Mouse (Mus musculus) left cerebral cortex, adult 8-10 months (tissue): ENCODE results near the gene Efhc1. TPM values are rescaled to one million over a fixed set of nuclear protein-coding genes. Genes with fewer than 3 reads are reported as not detected.
A peak's percentile ranks its signal among the peaks of the same experiment; 100 is the strongest.
"Not testable (repeated sequence)": the region's sequence is repeated elsewhere in the genome, so short reads cannot be mapped to it uniquely, and the experiment has no call there.

ENCODE experiments used
- DNase-seq, 2 experiments: peaks; one replicate each; pipeline ENCODE4 v3.0.0; 2022; ENCODE audit warnings: low spot score in 2 of 2
- total RNA-seq, 4 experiments: library from RNA; stranded (reverse); gene quantifications; 2 replicates each; pipeline ENCODE4 v1.2.4; 2022

Efhc1 gene
- total RNA-seq, result 1 to 10 TPM; 1.2 to 2.5 (median 2.3) TPM

DNA sequence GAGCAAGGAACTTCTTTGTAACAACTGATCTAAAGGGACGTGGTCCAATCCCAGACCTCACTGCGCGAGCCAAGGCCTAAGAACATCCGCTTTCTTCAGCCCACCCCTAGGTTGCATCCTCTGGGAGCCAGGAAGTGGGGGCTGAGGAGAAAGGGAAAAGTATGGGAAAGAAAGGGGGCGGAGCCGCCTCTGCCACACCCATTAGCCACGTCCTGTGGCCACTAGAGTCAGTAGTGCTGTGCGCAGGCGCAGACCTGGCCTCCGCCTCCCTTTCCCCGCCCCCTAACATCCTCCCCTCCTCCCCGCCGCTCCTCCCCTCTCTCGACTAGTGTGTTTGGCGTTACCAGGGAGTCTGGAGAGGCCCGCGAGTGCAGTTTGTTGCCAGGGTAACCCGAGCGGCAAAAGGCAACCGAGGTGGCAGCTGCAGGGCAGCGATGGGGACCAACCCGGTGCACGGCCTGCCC lies at the start of gene Efhc1:
TSS of gene Efhc1 (plus strand) at position 327 of the 464 bp plus-strand sequence.
- peak; percentile 78 to 93 for DNase-seq

DNA sequence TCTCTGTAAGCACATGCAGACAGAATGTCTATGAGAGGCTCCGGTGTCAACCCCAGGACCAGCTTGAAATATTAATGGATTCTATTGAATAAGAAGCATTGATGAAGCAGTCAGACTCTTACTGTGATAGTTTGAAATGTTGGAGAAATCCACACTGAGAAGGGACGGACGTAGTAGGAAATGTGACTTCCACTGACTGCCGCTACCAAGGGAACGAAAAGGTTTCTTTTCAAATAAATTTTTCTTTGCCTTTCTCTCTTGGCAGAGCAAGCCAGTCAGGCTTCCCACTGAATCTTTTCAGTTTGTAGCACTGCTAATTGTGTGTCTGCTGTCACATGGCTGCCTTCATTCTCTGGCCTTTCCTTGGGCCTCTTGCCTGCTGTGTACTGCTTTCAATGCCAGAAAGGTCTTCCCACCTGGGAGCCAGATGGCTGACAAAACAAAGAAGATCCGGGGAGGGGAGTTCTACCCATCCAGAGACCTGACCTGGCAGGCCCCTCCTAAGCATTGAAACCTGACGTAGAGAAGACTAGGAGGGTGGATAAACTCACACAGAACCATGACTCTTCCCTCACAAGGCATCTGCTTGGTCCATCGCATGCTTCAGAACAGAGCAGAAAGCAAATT lies 45.8 kb upstream of the Efhc1 start:
- DNase-seq, result peak in 1 of 2 experiments; percentile 78

GRCm38 (mm10) chr1:20906128-20906515 lies 45.3 kb upstream of the Efhc1 start:
- DNase-seq, result peak; percentile 46 to 93

DNA sequence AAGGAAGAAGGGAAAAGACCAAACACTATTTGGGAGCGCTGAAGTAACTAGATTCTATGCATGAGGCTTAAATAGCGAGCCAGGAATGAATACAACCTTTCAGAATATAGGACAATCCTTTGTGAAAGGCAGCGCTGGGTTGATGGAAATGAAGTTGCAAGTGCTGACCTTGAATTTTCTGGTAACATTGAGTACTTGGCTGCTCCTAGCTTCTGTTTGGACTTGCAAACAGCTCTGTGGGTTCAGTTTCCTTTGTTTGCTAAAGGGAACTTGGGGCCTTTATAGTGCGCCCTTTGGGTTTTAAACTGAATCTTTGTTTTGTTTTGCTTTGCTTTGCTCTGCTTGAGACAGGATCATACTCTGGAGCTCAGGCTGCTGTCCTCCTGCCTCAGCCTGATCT lies 42.9 kb upstream of the Efhc1 start:
- no peak for DNase-seq

DNA sequence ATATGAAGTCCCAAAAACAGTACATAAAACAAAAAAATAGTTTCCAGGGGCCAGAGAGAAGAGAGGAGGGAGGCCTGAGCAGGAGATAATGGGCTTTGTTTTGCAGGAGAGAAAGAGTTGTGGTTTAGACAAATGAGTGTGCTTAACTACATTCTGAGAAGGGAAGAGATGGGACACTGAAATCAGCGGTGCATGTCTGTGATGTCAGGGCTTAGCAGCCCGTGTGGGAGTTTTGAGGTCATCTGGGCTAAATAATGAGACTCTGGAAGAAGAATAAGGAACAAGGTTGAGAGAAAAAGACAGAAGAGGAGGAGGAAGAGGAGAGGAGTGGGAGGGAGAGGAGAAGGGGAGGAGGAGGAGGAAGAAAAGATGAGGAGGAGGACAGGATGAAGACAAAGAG lies 39.3 kb upstream of the Efhc1 start:
- DNase-seq, result no peak

GRCm38 (mm10) chr1:20912527-20913171 lies 38.8 kb upstream of the Efhc1 start:
- DNase-seq, result no peak

DNA sequence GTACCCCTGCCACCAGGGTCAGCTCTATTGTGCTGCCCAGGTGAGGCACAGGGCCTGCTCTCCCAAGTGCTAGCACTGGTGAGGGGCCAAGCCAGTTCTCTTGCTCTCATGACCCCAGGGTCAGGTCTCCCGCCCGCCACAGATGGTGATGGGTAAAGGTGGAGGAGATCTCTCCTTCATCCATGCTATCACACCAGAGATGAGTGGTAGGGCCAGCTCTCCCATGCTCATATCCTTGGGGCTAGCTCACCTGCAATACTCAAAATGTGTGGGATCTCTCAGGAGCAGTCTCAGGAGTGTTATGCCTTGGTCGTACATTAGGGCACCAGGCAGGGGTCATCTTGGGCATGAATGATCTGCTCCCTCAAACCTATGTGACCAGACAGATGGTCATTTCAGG lies 36.7 kb upstream of the Efhc1 start:
- DNase-seq, result no peak

DNA sequence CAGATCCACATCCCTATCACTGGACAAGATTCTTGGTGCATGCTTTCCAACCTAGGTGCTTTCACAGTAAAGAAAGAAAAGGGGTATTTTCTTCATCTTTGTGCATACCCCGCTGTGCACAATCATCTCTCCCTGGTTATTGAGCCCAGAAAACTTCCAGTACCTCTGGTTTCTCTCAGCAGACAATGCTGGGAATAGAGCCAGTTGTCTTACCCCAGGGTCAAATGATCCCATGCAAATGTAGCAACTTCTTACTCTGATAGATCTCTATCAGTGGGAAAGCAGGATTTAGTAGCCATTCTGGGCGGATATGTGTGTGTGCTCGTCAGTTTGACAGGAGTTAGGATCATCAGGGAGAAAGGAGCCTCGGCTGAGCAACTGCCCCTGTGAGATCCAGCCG lies 35.8 kb upstream of the Efhc1 start:
- DNase-seq, result no peak

GRCm38 (mm10) chr1:20917496-20918050 lies 33.9 kb upstream of the Efhc1 start:
- DNase-seq, result no peak

GRCm38 (mm10) chr1:20919728-20920127 lies 31.7 kb upstream of the Efhc1 start:
- DNase-seq, result no peak

DNA sequence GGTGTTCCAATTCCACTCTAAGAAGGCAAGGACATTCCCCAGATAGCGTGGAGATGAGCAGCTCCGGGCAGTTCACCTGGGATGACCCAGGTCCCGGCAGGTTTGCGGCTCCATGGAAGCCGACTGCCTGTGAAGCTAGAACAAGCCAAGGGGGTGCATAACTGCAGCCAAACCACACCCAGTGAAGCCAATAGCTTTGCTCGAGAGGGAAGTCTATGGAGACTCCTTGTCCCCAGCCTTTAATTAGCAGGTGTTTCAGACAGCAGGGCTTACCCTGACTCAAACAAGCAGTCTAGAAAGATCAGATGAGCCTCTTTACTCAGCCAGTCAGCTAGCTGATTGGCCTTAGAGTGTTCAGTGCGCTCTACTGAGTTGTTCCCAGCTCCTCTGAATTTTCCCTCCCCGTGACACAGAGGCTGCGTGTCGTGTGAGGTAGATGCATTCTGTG lies 30.3 kb upstream of the Efhc1 start:
- DNase-seq, result no peak

DNA sequence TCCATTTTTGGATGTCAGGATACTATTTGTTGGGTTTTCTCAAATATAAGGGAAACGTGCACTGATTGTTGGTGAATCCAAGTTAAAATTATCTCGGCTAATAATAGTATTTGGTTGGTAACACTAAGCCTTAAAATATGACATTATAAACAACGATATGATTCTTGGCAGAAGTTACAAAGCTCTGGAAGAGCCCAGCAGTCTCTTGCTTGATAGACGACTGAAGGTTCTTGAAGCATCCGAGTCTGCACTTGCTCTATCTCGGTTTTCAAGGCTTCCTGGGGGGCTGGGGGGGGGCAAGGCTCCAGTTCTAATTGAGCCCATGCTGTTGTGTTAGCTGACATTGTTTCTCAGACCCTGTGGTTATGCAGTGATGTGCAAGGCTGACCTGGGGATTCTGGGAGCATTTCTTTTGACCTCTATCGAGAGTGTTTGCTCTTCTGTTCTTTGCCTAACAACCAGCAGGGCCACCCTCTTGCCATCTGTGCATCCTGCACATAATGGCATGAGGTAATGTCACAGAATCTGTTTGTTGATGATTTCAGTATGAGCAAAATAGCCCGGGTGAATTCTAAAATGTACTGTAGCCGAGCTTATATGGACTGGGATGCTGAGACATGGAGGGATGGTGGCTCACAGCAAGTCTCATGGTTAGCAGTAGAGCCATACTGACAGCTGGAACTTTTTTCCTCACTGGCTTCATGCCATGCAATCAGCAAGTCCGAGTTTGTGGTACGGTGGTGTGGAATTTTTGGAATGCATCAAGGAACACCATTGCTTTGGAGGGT lies 28.6 kb upstream of the Efhc1 start:
- no peak for DNase-seq

DNA sequence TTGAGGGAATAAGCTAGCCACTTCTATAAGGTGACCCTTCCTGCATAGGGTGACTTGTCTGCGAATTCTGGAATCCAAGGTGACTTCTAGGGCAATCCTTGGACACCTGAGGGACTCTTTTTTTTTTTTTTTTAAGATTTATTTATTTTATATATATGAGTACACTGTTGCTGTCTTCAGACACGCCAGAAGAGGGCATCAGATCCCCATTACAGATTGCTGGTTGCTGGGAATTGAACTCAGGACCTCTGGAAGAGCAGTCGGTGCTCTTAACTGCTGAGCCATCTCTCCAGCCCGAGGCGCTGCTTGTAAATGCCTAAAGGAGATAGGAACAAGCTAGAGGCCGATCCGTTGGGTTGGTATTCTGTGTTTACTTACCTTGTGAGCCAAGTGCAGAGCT lies 26.1 kb upstream of the Efhc1 start:
- not testable (repeated sequence) for DNase-seq

- no peak for DNase-seq
Measured at GRCm38 (mm10) chr1:20925926-20926325, 25.5 kb upstream of the Efhc1 start.

DNA sequence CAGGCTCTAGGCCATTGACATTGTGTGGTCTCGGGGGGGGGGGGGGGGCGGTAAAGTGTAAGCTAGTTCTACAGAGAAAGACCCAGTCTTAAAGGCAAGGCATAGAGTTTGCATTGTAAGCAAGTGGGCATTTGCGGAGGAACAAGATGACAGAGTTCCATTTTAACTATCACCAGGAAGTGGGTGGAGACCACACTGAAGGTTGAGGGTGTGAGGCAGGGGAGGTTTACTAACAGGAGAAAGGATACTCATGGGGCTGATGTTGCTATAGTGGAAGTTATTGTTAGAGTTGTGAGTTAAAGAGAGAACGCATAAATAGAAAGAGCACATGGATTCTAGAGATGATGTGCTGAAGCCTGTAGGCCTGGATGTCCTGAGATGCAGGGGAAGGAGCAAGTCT lies 25.1 kb upstream of the Efhc1 start:
- no peak for DNase-seq

- DNase-seq, result no peak
Measured at GRCm38 (mm10) chr1:20928487-20928886, 22.9 kb upstream of the Efhc1 start.

GRCm38 (mm10) chr1:20933457-20933856 lies 18.0 kb upstream of the Efhc1 start:
- peak; percentile 35 to 67 for DNase-seq

GRCm38 (mm10) chr1:20935106-20935505 lies 16.3 kb upstream of the Efhc1 start:
- DNase-seq, result no peak

GRCm38 (mm10) chr1:20939046-20939445 lies 12.4 kb upstream of the Efhc1 start:
- no peak for DNase-seq

DNA sequence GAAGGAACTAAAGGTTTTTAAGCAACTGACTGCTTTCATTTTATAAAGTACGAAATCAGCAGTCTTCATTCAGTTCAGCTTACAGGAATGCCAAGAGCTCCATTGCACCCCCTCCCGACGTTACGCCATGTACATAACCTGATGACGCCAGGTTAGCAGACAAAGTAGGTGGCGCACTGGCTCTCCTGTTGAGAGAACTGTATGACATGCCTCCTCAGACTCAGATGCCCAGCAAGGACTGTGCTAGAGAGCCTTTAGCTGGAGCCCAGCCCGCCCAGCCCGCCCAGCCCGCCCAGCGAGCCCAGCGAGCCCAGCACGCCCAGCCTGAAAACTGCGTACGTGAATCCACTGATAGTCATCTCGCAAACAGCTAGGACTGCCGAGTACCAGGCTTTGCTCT lies 11.3 kb upstream of the Efhc1 start:
- peak in 1 of 2 experiments; percentile 25 for DNase-seq

DNA sequence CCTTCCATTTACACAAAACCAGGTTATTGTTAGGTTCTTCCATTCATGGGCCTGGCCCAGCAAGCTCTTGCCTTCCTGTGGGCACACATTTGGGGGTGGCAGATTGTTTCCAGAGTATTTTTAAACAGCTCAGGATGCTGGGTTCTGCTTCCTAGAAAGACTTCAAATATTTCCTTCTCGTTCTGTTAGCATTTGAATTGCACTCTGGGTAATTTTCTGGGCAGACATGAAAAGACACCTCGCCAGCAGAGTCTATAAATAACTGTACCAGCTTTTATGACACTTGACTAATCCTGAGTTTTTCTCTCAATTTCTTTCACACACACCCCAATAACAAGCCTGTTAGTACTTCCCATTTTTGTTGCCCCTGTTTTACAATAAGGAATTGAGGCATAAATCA lies 10.1 kb upstream of the Efhc1 start:
- no peak for DNase-seq

GRCm38 (mm10) chr1:20941857-20942256 lies 9.6 kb upstream of the Efhc1 start:
- DNase-seq, result no peak
